Mouse (Mus musculus): ENCODE measurements around the gene Afap1l2.

GRCm38 (mm10) chr19:56946727-56947126 is 61.3 kb downstream of the Afap1l2 start:
- TF ChIP-seq E2F4 (IDR thresholded peaks at IDR 0.05; ENCODE audit: insufficient read depth) (no peak), POLR2A (IDR thresholded peaks at IDR 0.05; ENCODE audit: insufficient read length, low read depth) (no peak), USF1 (IDR thresholded peaks at IDR 0.05; ENCODE audit: low read depth) (no peak), POLR2AphosphoS2 (IDR thresholded peaks at IDR 0.05; ENCODE audit: insufficient read length, low read depth) (no peak), TCF12 (IDR thresholded peaks at IDR 0.05; ENCODE audit: insufficient read depth, poor library complexity, severe bottlenecking) (no peak), CEBPB (IDR thresholded peaks at IDR 0.05; ENCODE audit: insufficient read depth, poor library complexity, severe bottlenecking) (no peak)
